Mouse (Mus musculus) liver, embryonic 11.5 days (tissue): Measurements from ENCODE around the gene Rapgef1. TPM values are rescaled to one million over a fixed set of nuclear protein-coding genes. Genes with fewer than 3 reads are reported as not detected.

Source experiments
- ATAC-seq: fragments of 200-750 bp; cut with Nextera tagmentation; replicated peaks from 2 replicates; pipeline ENCODE4 v1.8.0; 2017; ENCODE audit warnings: moderate number of reproducible peaks, mild to moderate bottlenecking, moderate TSS enrichment, moderate library complexity; ENCODE audit not compliant: low FRiP score
- DNase-seq: peaks from one replicate; pipeline ENCODE4 v3.0.0-alpha.2; 2017; ENCODE audit warnings: low spot score
- H3K27ac ChIP-seq: fragments of 300-500 bp; sonication (generic); 2 replicates; pipeline ENCODE4 v1.5.1; 2014; ENCODE audit warnings: mild to moderate bottlenecking, low read depth, low read length, control low read depth
- H3K27me3 ChIP-seq: fragments of 300-500 bp; sonication (generic); replicated peaks from 2 replicates; pipeline ENCODE4 v1.6.1; 2014; ENCODE audit warnings: low read length, mixed read lengths; ENCODE audit not compliant: control insufficient read depth, insufficient read depth
- H3K36me3 ChIP-seq: fragments of 300-500 bp; sonication (generic); 2 replicates; pipeline ENCODE4 v1.6.1; 2014; ENCODE audit warnings: mild to moderate bottlenecking, low read length, moderate library complexity, mixed read lengths; ENCODE audit not compliant: control insufficient read depth, insufficient read depth
- H3K4me1 ChIP-seq: fragments of 300-500 bp; sonication (generic); replicated peaks from 2 replicates; pipeline ENCODE4 v1.6.1; 2014; ENCODE audit warnings: low read length, mixed read lengths; ENCODE audit not compliant: control insufficient read depth, insufficient read depth
- H3K4me2 ChIP-seq: fragments of 300-500 bp; sonication (generic); 2 replicates; pipeline ENCODE4 v1.6.1; 2014; ENCODE audit warnings: mild to moderate bottlenecking, control low read depth, moderate library complexity
- H3K4me3 ChIP-seq: fragments of 300-500 bp; sonication (generic); 2 replicates; pipeline ENCODE4 v1.5.1; 2014; ENCODE audit warnings: low read depth, low read length, control low read depth
- H3K9ac ChIP-seq: fragments of 300-500 bp; sonication (generic); 2 replicates; pipeline ENCODE4 v1.6.1; 2014; ENCODE audit warnings: low read depth, low read length, control low read depth
- H3K9me3 ChIP-seq: fragments of 300-500 bp; sonication (generic); 2 replicates; pipeline ENCODE4 v1.6.1; 2016; ENCODE audit warnings: low read length, inconsistent platforms, mixed read lengths; ENCODE audit not compliant: control insufficient read depth
- WGBS: fragments of 180-500 bp; shearing (Covaris S2); extraction: QIAGEN DNeasy Blood & Tissue Kit; methylation state at CpG from one replicate; pipeline ENCODE4 v1.1.7; 2014; 5-methylcytosine and 5-hydroxymethylcytosine counted together
- polyA plus RNA-seq: library from polyadenylated mRNA; unstranded; fragments of >200 nt; fragmentation: Nextera tagmentation; extraction: Ambion mirVana; gene quantifications from 2 replicates; pipeline ENCODE4 v1.2.1, GENCODE M21; 2014

The Rapgef1 gene
- polyA plus RNA-seq, 1 experiment from 2014 or later, result 16.5 TPM

- DNase-seq (no peak), ATAC-seq (no peak)
- Histone ChIP-seq H3K4me2 (peak overlapping the region; percentile 78), H3K4me1 (peaks cover 50% of the 10 kb centered on the region), H3K9ac (peak overlapping the region; percentile 93; the same call in 1 of the 2 replicates), H3K27ac (no peak overlapping the region), H3K9me3 (no peaks in the 10 kb centered on the region), H3K27me3 (no peaks in the 10 kb centered on the region), H3K36me3 (no peaks in the 10 kb centered on the region), H3K4me3 (peak overlapping the region; percentile 88)
- 75% methylated on average over 10 of the region's 10 CpGs for WGBS
These were observed 1.6 kb downstream of the Rapgef1 start for GRCm38 (mm10) chr2:29621163-29621562.

- Histone ChIP-seq H3K9ac (no peak overlapping the region), H3K4me1 (peaks cover 50% of the 10 kb centered on the region)
- 78% methylated on average over 3 of the region's 3 CpGs for WGBS
These were observed 2.1 kb downstream of the Rapgef1 start for GRCm38 (mm10) chr2:29621636-29622035.

GRCm38 (mm10) chr2:29622126-29623005 lies 2.8 kb downstream of the Rapgef1 start:
- DNase-seq (no peak), ATAC-seq (no peak)
- Histone ChIP-seq H3K27ac (no peak overlapping the region), H3K9me3 (no peaks in the 10 kb centered on the region), H3K27me3 (no peaks in the 10 kb centered on the region), H3K4me2 (no peak overlapping the region), H3K4me3 (no peak overlapping the region), H3K9ac (no peak overlapping the region), H3K4me1 (peaks cover 56% of the 10 kb centered on the region), H3K36me3 (0 out of 2 replicates have a peak, but pooled peaks cover 2% of the 10 kb centered on the region)
- 76% methylated on average over 10 of the region's 10 CpGs for WGBS

More at GRCm38 (mm10) chr2:29621636-29622035, 2.1 kb downstream of the Rapgef1 start:
- ATAC-seq (no peak), DNase-seq (no peak)
- Histone ChIP-seq H3K36me3 (no peaks in the 10 kb centered on the region), H3K9me3 (no peaks in the 10 kb centered on the region), H3K4me3 (no peak overlapping the region), H3K27ac (no peak overlapping the region), H3K4me2 (peak overlapping the region; percentile 78), H3K27me3 (no peaks in the 10 kb centered on the region)

GRCm38 (mm10) chr2:29623247-29624090 lies 3.9 kb downstream of the Rapgef1 start:
- no peak for DNase-seq
- WGBS, result 55% methylated on average over 9 of the region's 9 CpGs
- Histone ChIP-seq H3K27me3 (no peaks in the 10 kb centered on the region), H3K4me3 (no peak overlapping the region), H3K9ac (0 out of 2 replicates have a peak overlapping the region, but pooled peaks have one; percentile 10), H3K4me2 (peak overlapping the region; percentile 3), H3K36me3 (0 out of 2 replicates have a peak, but pooled peaks cover 4% of the 10 kb centered on the region), H3K9me3 (no peaks in the 10 kb centered on the region), H3K27ac (peak overlapping the region; percentile 42), H3K4me1 (peaks cover 65% of the 10 kb centered on the region)
- no peak for ATAC-seq

- Histone ChIP-seq H3K27me3 (no peaks in the 10 kb centered on the region), H3K4me1 (peaks cover 72% of the 10 kb centered on the region), H3K9ac (no peak overlapping the region), H3K36me3 (0 out of 2 replicates have a peak, but pooled peaks cover 4% of the 10 kb centered on the region), H3K4me3 (no peak overlapping the region), H3K4me2 (peak overlapping the region; percentile 3), H3K9me3 (no peaks in the 10 kb centered on the region), H3K27ac (peak overlapping the region; percentile 30; the same call in 1 of the 2 replicates)
- 52% methylated on average over 4 of the region's 4 CpGs for WGBS
- DNase-seq (no peak), ATAC-seq (no peak)
These were observed 4.6 kb downstream of the Rapgef1 start for GRCm38 (mm10) chr2:29624091-29624608.

- no peaks in the 10 kb centered on the region for H3K9me3 ChIP-seq
- WGBS, result 73% methylated on average over 5 of the region's 5 CpGs
- DNase-seq (no peak), ATAC-seq (no peak)
- peak overlapping the region; percentile 7; the same call in 1 of the 2 replicates for H3K4me2 ChIP-seq
- H3K4me3 ChIP-seq, result no peak overlapping the region
- H3K4me1 ChIP-seq, result peaks cover 76% of the 10 kb centered on the region
- 0 out of 2 replicates have a peak overlapping the region, but pooled peaks have one; percentile 18 for H3K9ac ChIP-seq
- H3K36me3 ChIP-seq, result 0 out of 2 replicates have a peak, but pooled peaks cover 4% of the 10 kb centered on the region
- H3K27me3 ChIP-seq, result no peaks in the 10 kb centered on the region
- H3K27ac ChIP-seq, result no peak overlapping the region
These were observed 5.2 kb downstream of the Rapgef1 start for GRCm38 (mm10) chr2:29624739-29625138.

- Histone ChIP-seq H3K4me2 (no peak overlapping the region), H3K9me3 (no peaks in the 10 kb centered on the region), H3K36me3 (0 out of 2 replicates have a peak, but pooled peaks cover 4% of the 10 kb centered on the region), H3K27me3 (no peaks in the 10 kb centered on the region), H3K27ac (no peak overlapping the region), H3K9ac (no peak overlapping the region), H3K4me3 (no peak overlapping the region), H3K4me1 (peaks cover 75% of the 10 kb centered on the region)
- 92% methylated on average over 8 of the region's 8 CpGs for WGBS
- DNase-seq (no peak), ATAC-seq (no peak)
These were observed 6.2 kb downstream of the Rapgef1 start for GRCm38 (mm10) chr2:29625573-29626200.

GRCm38 (mm10) chr2:29627337-29627736 lies 7.8 kb downstream of the Rapgef1 start:
- Histone ChIP-seq H3K27ac (no peak overlapping the region), H3K4me2 (no peak overlapping the region), H3K27me3 (no peaks in the 10 kb centered on the region), H3K9ac (no peak overlapping the region), H3K4me3 (no peak overlapping the region), H3K4me1 (peaks cover 69% of the 10 kb centered on the region), H3K9me3 (no peaks in the 10 kb centered on the region), H3K36me3 (0 out of 2 replicates have a peak, but pooled peaks cover 4% of the 10 kb centered on the region)
- ATAC-seq (no peak), DNase-seq (no peak)
- 89% methylated on average over 3 of the region's 3 CpGs for WGBS
